Mouse (Mus musculus) frontal cortex, adult (tissue): Measurements from ENCODE around the gene Urb1.
A peak's percentile ranks its signal among the peaks of the same experiment; 100 is the strongest.

ENCODE experiments used
- ATAC-seq: cut with Nextera tagmentation; 2 replicates; pipeline ENCODE4 v1.9.2; 2017; ENCODE audit warnings: mild to moderate bottlenecking, moderate library complexity, mixed read lengths; ENCODE audit not compliant: low TSS enrichment

The Urb1 gene

DNA sequence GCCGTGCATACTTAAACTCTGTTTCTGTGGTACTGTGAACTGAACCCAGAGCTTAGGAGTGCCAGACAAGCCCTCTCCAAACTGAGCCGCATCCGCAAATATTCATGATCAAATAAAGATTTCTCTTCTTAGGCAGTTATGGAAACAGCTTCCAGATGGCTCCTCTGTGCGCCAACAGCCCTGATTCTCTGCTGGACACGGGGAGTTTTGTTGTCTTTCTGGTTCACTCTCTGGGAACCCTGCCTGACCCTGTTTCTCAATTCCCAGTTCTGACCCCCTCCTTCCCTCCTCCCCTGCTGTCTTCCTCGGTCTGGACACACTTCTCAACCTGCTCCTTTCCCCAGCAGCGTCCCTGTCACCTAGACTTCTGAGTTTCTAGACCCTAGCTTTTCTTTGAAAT, 12.8 kb upstream of the Urb1 start:
- ATAC-seq = no peak

DNA sequence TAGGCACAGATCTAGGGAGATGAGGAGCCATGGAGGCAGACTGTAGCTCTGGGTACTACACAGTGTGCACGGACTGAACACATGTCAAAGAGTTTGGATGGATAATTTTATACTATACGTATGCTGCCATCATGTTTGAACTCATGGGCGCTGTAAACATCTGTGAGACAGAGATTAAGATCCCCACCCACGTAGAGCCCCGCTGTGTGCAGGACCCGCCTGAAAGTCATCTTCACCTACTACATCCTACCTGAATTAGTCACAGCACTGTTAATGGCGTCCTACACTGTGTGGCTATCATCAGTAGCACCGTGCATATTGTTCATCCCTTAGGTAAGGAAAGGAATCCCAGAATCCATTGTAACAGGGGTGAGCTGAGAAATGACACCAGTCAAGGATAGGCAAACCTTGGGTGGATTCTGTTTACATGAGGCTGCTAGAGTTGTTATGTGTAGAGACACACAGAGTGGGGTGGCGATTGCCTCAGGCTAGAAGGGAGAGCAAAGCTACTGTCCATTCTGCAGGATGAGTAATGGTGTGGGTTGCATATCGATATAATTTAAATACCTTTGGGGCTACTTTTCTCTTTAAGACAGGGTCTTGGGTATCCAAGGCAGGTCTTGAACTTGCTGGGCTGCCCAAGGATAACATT, 12.2 kb upstream of the Urb1 start:
- ATAC-seq = no peak

DNA sequence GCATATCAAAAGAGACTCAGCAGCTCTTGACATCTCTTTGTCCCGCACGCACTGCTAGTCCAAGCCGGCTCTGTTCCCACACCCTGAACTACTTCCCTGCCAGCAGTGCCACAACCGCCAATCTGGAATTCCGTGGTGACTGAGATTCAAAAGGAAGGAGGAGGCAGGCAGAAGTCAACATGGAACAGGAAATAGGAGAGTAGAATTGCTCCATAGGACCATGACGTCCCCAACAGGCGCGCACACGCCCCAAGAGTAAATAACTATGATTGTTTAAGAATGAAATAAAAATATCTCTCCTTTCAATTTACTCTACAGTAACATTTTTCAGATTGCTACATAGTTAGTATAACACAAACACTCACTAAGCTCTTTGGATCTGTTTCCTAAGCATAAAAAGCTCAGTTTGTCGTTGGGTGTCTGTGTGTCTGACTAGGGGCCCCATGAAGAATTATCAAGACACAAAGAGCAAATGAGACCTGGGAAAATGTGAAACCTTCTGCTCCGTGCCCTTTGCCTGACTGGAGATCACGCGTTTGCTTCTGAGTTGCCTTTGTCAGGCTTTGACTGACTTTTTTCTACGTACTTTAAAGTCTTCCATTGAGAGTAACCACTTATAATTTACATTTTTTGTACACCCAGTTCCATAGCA, 11.0 kb upstream of the Urb1 start:
- ATAC-seq = no peak

DNA sequence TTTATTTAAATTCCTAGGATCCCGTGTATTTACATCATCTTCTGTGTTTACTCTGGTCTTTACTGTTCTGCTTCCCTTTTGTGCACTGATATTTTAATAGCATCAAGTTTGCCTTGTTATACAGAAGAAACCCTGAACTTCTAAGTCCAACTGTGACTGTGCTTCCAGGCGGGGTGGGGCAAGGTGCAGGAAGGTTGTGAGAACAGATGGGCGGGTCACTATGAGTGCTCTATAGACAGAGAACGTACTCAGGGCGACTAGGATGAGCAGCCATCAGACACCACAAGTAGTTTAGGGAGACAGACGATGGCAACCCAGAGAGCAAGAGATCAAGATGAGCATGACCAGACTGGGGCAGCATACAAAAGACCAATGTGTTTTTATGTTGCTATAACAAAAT, 10.1 kb upstream of the Urb1 start:
- ATAC-seq = no peak

DNA sequence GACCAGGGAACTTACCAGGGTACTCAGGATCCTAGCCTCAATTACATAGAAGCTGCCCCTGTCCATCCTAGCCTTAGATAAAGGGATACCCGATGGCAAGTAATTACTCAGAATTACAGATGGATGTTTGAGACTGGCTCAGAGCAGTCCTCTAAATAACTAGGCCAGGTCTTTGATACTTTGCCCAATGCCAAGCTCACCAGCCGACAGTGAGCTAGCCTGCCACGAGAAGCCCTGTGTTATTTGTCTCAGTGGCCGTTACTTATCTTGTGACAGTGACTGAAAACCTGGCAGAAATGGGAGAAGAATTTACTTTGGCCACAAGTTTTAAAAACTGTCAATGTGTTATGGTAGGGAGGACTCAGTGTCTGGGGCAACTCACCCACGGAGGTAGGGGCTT, 1.9 kb upstream of the Urb1 start:
- no peak for ATAC-seq

DNA sequence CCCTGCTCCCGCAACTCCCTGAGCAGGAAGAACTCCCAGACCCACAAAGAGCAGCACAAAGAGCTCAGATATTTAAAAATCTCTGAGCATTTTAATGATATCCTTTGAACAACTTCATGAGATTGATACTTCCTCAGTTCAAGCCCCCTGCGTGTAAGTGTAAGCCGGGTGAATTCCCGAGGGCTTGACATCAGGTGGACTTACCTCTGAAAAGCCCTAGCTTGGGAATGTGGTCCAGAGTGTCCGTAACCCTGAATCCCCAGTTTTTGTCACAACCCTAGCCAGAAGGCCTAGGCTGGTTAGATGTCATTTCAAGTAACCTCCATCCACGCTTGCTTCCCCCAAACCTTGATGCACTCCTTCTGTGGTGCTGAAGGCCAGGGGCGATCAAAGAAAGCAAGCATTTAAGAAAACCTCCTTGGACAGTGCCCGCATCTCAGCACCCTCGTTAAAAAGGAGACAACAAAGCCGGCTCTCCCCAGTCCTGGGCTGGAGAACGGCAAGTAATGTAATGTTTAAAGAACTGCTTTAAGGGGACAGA, 573 bp upstream of the Urb1 start:
- ATAC-seq = peak; percentile 17

DNA sequence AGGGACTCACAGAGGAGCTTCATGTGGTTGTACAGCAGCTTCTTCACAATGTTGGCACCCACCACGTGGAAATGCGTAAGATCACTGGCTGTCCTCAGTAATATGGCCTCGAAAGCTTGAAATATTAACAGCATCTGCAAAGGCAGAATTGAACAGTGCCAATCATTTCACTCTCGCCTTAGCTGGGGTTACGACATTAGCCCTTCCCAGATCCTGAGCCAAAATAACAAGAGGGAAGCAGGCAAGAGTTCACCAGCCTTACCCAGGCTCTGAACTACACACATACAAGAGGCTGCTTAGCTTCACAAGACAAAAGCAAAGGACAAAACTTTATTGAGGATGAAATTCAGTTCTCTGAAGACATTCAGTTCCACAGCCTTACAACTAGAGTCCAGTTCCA, 5.7 kb downstream of the Urb1 start:
- ATAC-seq = no peak

DNA sequence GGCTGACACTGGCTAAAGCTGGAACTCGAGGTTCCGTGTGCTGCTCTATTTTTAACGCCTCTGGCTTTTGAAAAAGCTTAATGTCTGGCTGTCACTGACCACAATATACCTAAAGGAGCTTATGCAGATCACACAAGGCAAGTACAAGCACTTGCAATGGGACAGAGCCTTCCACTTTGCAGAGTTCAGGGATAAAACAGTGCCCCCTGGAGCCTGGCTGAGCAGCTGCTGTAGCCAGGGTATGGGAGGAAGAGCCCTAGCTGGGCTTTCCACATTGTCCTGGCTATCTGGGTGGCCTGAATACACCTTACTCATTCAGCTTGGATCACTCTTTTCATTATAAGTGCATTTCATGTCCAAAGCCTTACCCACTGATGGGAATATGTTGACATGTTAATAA, 8.3 kb downstream of the Urb1 start:
- ATAC-seq = peak; percentile 65

DNA sequence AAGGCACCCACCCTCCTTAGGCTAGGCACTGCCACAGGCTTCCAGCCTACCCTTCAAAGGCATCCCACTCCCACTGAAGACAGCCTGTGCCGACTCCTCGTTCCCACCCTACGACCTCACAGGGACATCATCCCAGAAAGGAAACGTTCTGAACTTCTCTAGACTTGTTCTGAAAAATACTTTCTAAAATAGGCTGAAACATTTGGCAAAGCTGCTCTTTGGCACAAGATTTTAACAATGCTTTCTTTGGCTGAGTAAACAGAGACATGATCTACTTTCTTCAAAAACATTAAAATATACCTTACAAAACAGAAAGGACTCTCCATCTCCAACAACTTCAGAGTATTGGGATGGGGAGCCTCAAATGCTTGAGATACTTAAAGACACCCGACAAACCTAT, 9.0 kb downstream of the Urb1 start:
- peak; percentile 39; the same call in 1 of the 2 replicates for ATAC-seq

DNA sequence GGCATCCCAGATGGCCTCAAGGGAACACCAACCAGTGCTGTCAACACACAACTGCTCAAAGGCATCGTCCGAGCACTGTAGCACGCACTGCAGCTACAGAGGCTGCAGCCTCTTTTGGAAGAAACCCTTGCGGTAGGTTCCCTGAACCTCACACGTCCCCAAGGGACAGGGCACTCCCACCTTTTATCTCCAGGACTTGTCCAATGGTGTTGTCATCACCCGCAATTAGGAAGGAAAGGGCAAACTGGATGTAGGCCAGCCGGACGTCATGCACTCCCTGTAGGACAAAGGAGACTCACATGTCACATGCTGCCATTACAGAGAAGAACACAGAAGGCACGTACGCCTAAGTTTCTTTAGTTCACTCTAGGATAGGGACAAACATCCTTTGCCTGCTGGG, 10.4 kb downstream of the Urb1 start:
- ATAC-seq = no peak

DNA sequence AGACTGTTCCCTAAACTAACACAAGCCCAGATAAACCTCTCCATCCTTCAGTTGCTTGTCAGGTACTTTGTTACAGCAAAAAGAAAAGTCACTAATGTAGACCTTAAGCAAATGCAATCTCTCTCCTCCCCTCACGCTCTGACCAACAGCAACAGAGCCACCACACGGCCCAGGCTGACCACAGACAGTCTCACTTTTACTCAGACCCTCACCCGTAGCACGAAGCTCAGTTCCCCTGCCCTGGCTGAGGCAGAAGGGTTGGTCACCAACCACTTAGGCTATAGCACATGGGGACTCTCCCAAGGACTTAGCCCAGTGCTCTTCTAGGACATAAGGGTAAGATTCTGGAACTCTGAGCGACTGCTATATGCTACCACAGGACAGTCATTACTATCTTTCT, 11.4 kb downstream of the Urb1 start:
- no peak for ATAC-seq

DNA sequence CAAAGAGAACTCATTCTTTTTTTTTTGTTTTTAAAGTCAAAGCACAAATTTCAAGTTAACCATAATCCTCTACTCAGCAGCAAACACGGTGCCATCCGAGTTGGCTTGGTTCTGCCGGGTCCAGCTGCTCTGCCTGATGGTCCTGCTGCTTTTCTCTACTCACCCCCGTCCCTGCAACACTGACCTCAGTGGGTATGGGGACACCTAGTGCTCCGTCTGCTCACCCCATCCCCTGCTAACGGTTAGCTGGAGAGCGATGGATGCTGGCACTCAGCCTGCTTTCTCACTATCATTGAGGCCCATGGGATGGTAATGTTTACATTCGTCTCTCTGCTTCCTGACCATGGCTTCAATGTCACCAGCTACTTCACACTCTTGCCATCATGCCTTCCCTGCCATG, 11.8 kb downstream of the Urb1 start:
- no peak for ATAC-seq

DNA sequence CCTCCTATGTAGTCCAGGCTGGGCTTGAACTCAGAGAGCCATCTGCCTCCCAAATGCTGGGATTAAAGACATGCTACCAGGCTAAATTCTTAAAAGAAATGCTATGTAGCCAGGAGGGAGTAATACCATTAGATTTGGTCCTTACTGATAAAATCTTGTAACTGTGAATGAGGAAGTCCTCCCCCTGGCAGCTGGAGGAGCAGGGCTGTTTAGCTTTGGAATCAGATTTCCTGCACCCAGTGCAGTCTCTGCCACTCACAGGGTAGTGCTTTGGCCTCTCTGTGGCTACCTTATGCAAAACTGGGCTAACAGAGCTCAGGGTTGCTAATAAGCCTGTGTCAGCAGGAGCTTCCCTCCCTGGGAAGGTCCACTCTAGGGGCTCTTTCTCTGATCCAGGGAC, 15.5 kb downstream of the Urb1 start:
- ATAC-seq = no peak

DNA sequence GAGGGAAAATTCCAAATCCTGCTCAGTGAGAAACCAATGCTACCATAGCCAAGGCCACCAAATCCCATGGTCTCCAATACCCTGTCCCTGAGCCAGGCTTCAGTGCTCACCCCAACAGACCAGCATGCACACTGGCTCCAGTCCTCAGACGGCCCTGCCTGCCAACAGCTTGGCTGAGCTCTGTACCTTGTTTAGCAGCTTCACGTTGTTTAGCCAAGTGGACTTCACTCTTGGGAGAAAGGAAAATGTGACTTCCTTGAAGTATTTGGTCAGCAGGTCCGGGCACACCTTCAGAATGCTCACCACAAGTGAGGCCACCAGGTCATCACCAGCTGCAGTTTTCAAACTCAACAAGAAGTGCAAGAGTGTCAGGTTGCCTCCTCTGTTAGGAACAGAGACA, 17.7 kb downstream of the Urb1 start:
- ATAC-seq = peak; percentile 32; the same call in 1 of the 2 replicates

DNA sequence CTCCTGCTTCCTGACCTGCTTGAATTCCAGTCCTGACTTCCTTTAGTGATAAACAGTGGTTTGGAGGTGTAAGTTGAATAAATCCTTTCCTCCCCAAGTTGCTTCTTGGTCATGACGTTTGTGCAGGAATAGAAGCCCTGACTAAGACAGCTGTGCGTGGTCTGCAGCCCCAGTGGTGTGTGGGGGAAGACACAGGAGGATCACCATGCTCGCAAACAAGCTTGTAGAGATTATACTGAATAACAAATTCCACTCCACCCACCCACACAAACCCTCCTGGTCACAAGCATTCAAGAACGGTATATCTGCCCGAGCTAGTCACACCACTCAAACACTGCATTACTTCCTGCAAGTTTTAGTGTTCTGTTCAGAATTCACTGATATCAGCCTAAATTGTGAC, 18.1 kb downstream of the Urb1 start:
- ATAC-seq = peak; percentile 91

DNA sequence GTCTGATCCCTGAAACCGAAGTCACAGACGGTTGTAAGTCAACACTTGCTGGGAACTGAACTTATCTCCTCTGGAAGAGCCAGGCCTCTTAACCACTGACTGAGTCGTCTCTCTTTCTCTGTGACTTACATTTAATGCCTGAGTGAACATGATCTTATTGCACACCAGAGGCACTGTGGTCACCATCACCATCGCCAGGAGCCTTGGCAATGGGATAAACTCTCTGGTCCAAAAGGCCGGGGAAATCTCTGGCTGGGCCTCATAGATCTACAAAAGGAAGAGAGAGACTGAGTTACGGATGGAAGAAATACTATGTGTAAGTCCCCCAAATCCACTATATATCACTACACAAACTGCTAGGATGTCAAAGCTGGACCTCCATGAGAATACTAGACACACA, 19.3 kb downstream of the Urb1 start:
- no peak for ATAC-seq

DNA sequence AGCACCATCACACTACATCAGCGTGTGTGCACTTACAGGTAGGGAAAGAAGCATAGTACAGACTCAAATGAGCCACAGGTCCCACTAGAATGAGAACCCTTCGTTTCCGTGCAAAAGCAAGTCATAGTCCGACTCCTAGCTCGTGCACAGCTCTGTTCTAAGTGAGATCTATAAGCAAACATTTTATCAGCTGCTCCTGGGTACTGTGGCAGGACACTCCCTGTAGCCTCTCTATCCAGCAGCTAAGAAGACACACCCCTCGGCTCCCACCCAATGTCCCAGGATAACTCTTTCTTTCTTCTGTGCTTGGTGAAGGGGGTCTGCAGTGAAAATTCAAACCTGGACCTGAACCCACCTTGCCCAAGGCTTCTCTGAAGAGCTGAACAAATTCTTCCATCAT, 21.6 kb downstream of the Urb1 start:
- ATAC-seq = no peak

DNA sequence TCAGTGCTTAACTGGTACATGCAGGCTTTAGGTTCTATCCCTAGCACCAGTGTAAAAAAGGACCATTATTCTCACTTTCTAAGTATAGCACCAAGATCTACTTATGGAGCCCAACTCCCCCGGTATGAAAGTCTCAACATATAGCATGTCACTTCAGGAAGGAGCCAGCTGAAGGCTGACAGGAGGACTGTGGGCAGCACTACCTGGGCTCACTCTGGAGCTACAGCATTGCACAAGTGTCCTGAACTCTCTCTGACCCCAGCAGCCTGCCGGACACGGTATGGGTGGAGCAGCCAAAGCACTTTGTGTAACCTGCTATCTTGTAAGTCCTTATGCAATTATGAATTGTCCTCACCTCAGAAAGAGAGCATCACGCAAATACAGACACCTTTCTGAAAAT, 25.0 kb downstream of the Urb1 start:
- ATAC-seq = peak; percentile 91

DNA sequence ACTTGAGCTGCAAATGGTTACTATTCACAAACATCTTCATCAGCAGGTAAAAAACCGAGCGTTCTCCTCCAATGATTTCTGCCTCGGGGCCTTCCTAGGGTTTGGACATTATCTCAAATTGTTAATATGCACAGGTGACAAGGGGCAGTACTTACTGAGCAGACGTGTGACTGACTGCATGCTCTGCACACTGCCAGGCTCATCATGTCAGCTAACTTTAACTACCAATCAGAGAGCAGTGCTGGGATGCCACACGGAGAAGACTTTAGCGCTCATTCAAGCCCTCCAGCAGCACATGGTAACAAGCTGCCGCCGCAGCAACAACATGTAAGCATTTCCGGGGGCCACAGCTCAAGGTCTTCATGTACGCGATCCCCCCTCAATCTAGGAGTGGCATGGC, 26.9 kb downstream of the Urb1 start:
- no peak for ATAC-seq

DNA sequence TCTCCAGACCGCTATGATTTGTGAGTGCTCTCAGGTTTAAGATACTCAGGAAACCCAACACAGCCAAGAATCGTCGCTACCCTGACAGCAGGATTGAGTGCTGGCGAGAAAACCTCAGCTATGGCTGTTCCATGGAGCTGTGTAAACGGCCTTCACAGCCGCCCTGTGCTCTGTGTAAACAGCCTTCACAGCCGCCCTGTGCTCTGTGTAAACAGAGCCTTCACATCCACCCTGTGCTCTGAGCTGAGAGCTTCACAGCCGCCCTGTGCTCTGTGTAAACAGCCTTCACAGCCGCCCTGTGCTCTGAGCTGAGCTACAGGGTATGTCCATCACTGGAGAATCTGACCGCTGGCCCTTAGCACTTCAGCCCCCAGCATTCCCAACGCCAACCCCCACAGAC, 30.4 kb downstream of the Urb1 start:
- ATAC-seq = no peak

DNA sequence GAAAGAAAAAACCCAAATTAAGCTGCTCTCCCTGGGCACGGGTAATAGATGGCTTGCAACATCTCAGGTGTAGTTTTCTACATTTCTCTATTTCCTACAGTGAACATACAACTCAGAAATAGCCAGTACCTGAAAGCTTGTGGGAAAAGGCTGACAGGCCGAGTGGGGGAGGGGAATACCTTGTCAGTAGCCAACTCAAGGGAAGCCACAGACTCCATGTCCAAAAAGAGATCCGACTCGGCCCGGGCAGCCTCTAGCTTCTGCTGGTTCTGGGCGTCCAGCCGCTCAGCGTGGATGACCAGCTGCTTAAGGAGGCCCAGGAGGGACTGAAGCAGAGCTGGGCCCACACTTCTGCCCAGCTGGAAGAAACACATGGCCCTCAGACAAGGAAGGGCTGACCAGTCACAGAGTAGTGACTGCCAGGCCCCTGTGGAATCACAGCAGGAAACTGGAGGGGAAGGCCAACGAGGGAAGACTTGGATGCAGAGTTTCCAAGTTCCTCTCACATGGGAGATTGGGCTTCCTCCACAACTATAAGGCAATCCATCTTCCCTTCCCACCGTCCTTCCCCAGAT, 34.2 kb downstream of the Urb1 start:
- no peak for ATAC-seq

DNA sequence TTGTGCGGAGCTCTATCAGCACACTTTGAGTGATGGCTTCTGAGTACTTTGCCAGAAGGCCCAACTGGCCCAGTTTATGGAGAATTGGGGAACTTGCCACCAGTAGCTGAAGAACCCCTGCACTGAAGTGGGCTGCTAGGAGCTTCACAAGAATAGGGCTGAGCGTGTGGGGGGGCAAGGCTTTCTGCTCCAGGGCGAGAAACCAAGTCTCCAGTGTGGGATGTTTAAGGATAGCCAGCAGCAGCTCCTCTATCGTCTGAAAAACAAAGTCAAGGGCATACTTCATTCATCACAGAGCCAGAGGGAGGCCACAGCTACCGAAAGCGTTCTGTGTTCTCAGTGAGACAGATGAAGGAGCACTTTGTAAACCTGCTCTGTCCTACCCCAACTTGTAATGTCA, 35.6 kb downstream of the Urb1 start:
- ATAC-seq = no peak

DNA sequence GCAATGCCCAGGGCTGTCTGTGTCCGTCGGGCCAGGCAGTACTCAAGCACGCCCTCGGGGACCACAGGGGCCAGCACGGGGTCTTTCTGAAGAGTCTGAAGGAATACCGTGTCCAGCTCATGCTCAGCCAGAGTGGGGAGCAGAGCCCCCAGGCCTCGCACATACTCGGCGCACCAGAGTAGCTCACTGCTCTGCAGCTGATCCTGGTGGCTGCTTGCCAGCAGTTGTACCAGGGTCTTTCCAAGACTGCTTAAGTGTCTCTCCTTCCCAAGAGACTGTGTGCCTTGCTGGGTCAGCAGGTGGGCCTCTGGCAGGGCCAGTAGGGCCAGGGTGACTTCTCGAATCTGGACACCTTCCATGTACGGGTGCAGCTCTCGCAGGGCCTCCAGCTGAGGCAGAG, 36.0 kb downstream of the Urb1 start:
- no peak for ATAC-seq
